In the genomic region with DNA sequence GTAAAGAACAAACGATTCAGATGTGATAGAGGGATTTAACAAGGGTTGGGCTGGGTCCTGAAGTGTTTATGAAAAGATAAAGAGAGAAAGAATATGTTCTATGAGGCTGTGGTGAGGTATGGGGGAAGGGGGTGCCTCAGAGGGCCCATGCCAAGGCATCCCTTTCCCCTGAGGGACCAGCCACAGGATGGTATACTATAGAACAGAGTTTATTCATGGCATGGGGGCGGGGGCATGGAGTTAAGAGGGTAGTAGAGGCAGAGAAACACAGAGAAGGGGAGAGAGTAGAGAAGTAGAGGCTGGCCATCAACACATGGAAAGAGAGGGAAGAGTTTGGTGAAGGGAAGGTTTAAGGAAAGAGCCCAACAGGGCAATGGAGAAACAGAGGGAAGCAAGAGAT, we compare ENCODE assay signal across 13 mouse cellular contexts. TPM values are rescaled to one million over a fixed set of nuclear protein-coding genes. Genes with fewer than 3 reads are reported as not detected.
DNase-seq lines count a peak whose midpoint lies in the region; ATAC-seq lines count a peak whose summit lies in the region.
"Had no signal": no experiment of that assay in that cellular context is flagged by ENCODE, and none has a peak within 500 bp of the region (broad histone marks: within the 10 kb centered on the region; RNA-seq: fewer than 3 reads in every experiment).

No protein-coding gene starts in this region.

- no peak for DNase-seq in forebrain, embryonic 10.5 days (ENCODE audit: extremely low spot score, low spot score)
- no peak for DNase-seq in neural tube, embryonic 10.5 days (ENCODE audit: extremely low spot score, low spot score)
- DNase-seq in gastrocnemius, postnatal 4 days (ENCODE audit: low spot score in 2 of 2), result no peak
- no peak for DNase-seq in yolk sac, embryonic 10.5 days (ENCODE audit: low spot score)
- DNase-seq in urinary bladder, postnatal 14 days (ENCODE audit: low spot score), result no peak
- DNase-seq: cerebellum, postnatal 25 days had no signal

- WGBS in forebrain, embryonic 15.5 days, result 37% methylated on average over 2 of the region's 2 CpGs
- WGBS in forebrain, embryonic 10.5 days, result 66% methylated on average over 2 of the region's 2 CpGs
- 50% methylated on average over 2 of the region's 2 CpGs for WGBS in neural tube, embryonic 12.5 days
- WGBS in liver, embryonic 15.5 days (ENCODE audit: insufficient replicate concordance), result 39% methylated on average over 2 of the region's 2 CpGs

- no peak overlapping the region for H3K4me2 ChIP-seq in forebrain, embryonic 15.5 days (replicated peaks)
- H3K4me2 ChIP-seq in neural tube, embryonic 12.5 days (replicated peaks), result no peak overlapping the region
- no peak overlapping the region for H3K4me2 ChIP-seq in liver, embryonic 15.5 days
- H3K4me2 ChIP-seq: heart, embryonic 13.5 days had no signal

- peak; percentile 33 for ATAC-seq in forebrain, embryonic 15.5 days (replicated peaks)
- ATAC-seq in neural tube, embryonic 12.5 days (ENCODE audit: low FRiP score, low read depth), result peak; percentile 33; the same call in 1 of the 2 replicates
- peak; percentile 8; the same call in 1 of the 2 replicates for ATAC-seq in liver, embryonic 15.5 days (ENCODE audit: insufficient read depth)
- ATAC-seq: Patski had no signal

- H3K36me3 ChIP-seq in forebrain, embryonic 15.5 days, result no peaks in the 10 kb centered on the region
- H3K36me3 ChIP-seq in forebrain, embryonic 10.5 days (replicated peaks), result peaks cover 25% of the 10 kb centered on the region
- H3K36me3 ChIP-seq in neural tube, embryonic 12.5 days, result peaks cover 7% of the 10 kb centered on the region; the same call in 1 of the 2 replicates
- peaks cover 17% of the 10 kb centered on the region for H3K36me3 ChIP-seq in liver, embryonic 15.5 days (replicated peaks)

- no peak overlapping the region for H3K9ac ChIP-seq in forebrain, embryonic 15.5 days (replicated peaks)
- no peak overlapping the region for H3K9ac ChIP-seq in neural tube, embryonic 12.5 days
- no peak overlapping the region for H3K9ac ChIP-seq in liver, embryonic 15.5 days
- H3K9ac ChIP-seq: heart, embryonic 13.5 days had no signal

- H3K27me3 ChIP-seq in forebrain, embryonic 15.5 days, result no peaks in the 10 kb centered on the region
- H3K27me3 ChIP-seq in forebrain, embryonic 10.5 days (ENCODE audit: poor library complexity, severe bottlenecking), result no peaks in the 10 kb centered on the region
- H3K27me3 ChIP-seq in neural tube, embryonic 12.5 days (replicated peaks), result no peaks in the 10 kb centered on the region
- no peaks in the 10 kb centered on the region for H3K27me3 ChIP-seq in liver, embryonic 15.5 days
- H3K27me3 ChIP-seq: heart, embryonic 13.5 days; Patski had no signal

- H3K27ac ChIP-seq in forebrain, embryonic 15.5 days (replicated peaks), result no peak overlapping the region
- no peak overlapping the region for H3K27ac ChIP-seq in forebrain, embryonic 10.5 days
- H3K27ac ChIP-seq in neural tube, embryonic 12.5 days, result no peak overlapping the region
- H3K27ac ChIP-seq in liver, embryonic 15.5 days (replicated peaks), result no peak overlapping the region
- H3K27ac ChIP-seq: heart, embryonic 13.5 days had no signal

- no peaks in the 10 kb centered on the region for H3K4me1 ChIP-seq in forebrain, embryonic 15.5 days
- H3K4me1 ChIP-seq in forebrain, embryonic 10.5 days, result no peaks in the 10 kb centered on the region
- H3K4me1 ChIP-seq in neural tube, embryonic 12.5 days, result no peaks in the 10 kb centered on the region
- H3K4me1 ChIP-seq in liver, embryonic 15.5 days (replicated peaks), result no peaks in the 10 kb centered on the region
- H3K4me1 ChIP-seq: heart, embryonic 13.5 days had no signal

- peaks cover 51% of the 10 kb centered on the region for H3K9me3 ChIP-seq in forebrain, embryonic 15.5 days
- peaks cover 83% of the 10 kb centered on the region for H3K9me3 ChIP-seq in forebrain, embryonic 10.5 days
- H3K9me3 ChIP-seq in neural tube, embryonic 12.5 days, result peaks cover 68% of the 10 kb centered on the region
- peaks cover 43% of the 10 kb centered on the region for H3K9me3 ChIP-seq in liver, embryonic 15.5 days (replicated peaks)

- no peak overlapping the region for H3K4me3 ChIP-seq in forebrain, embryonic 15.5 days
- H3K4me3 ChIP-seq in forebrain, embryonic 10.5 days, result no peak overlapping the region
- H3K4me3 ChIP-seq in neural tube, embryonic 12.5 days, result no peak overlapping the region
- H3K4me3 ChIP-seq in liver, embryonic 15.5 days (replicated peaks), result no peak overlapping the region
- H3K4me3 ChIP-seq: heart, embryonic 13.5 days had no signal

RNA-seq across cellular contexts. Expression of a gene that starts 6.1 kb away (rescaled TPM):
- 1.1 and 1.6 TPM in 2 replicates for polyA plus RNA-seq in forebrain, embryonic 15.5 days (2015; fragmentation: Nextera tagmentation; extraction: Ambion mirVana)
- polyA plus RNA-seq in forebrain, embryonic 10.5 days (2016; fragmentation: Nextera tagmentation; extraction: Ambion mirVana), result 4.0 and 4.3 TPM in 2 replicates
- 2.7 and 3.3 TPM in 2 replicates for polyA plus RNA-seq in neural tube, embryonic 12.5 days (2016; fragmentation: Nextera tagmentation; extraction: Ambion mirVana)
- 1.6 and 1.8 TPM in 2 replicates for polyA plus RNA-seq in liver, embryonic 15.5 days (2015; fragmentation: Nextera tagmentation; extraction: Ambion mirVana)
- total RNA-seq in gastrocnemius, postnatal 4 days (2021), result 1 to 10 TPM; 2.8 to 3.1 TPM

RNA-seq across cellular contexts. Expression of a gene that starts 46.9 kb away (rescaled TPM):
- 0.06 TPM in 1 of 2 replicates, not detected in the other for polyA plus RNA-seq in forebrain, embryonic 15.5 days (2015; fragmentation: Nextera tagmentation; extraction: Ambion mirVana)
- polyA plus RNA-seq in forebrain, embryonic 10.5 days (2016; fragmentation: Nextera tagmentation; extraction: Ambion mirVana), result 0.07 and 0.09 TPM in 2 replicates
- polyA plus RNA-seq in neural tube, embryonic 12.5 days (2016; fragmentation: Nextera tagmentation; extraction: Ambion mirVana), result 0.11 and 0.19 TPM in 2 replicates
- 0.06 and 0.07 TPM in 2 replicates for polyA plus RNA-seq in liver, embryonic 15.5 days (2015; fragmentation: Nextera tagmentation; extraction: Ambion mirVana)
- under 1 TPM in 1 of 2 experiments, not detected in 1; 0.52 TPM for total RNA-seq in gastrocnemius, postnatal 4 days (2021)
- polyA plus RNA-seq: heart, embryonic 13.5 days; lung, embryonic 16.5 days; small intestine, adult 2 months had no signal
